Mouse (Mus musculus) midbrain, postnatal 0 days (tissue): ENCODE results near the gene Btla. TPM values are rescaled to one million over a fixed set of nuclear protein-coding genes. Genes with fewer than 3 reads are reported as not detected.

ENCODE experiments used
- ATAC-seq: fragments of 200-750 bp; cut with Nextera tagmentation; 2 replicates; pipeline ENCODE4 v1.8.0; 2017; ENCODE audit warnings: moderate number of reproducible peaks, mild to moderate bottlenecking, moderate TSS enrichment, moderate library complexity; ENCODE audit not compliant: low FRiP score
- DNase-seq: peaks from one replicate; pipeline ENCODE4 v3.0.0-alpha.2; 2015; ENCODE audit warnings: low spot score
- H3K27ac ChIP-seq: fragments of 300-500 bp; sonication (generic); 2 replicates; pipeline ENCODE4 v1.5.1; 2014; ENCODE audit warnings: low read depth, mild to moderate bottlenecking, low read length, mixed read lengths
- H3K27me3 ChIP-seq: fragments of 300-500 bp; sonication (generic); 2 replicates; pipeline ENCODE4 v1.6.1; 2014; ENCODE audit warnings: low read length, control low read depth, mixed read lengths; ENCODE audit not compliant: insufficient read depth
- H3K36me3 ChIP-seq: fragments of 300-500 bp; sonication (generic); 2 replicates; pipeline ENCODE4 v1.6.1; 2014; ENCODE audit warnings: low read length, control low read depth, mixed read lengths; ENCODE audit not compliant: insufficient read depth
- H3K4me1 ChIP-seq: fragments of 300-500 bp; sonication (generic); 2 replicates; pipeline ENCODE4 v1.6.1; 2014; ENCODE audit warnings: mild to moderate bottlenecking, control low read depth, antibody characterized with exemption, low read length, mixed read lengths; ENCODE audit not compliant: insufficient read depth
- H3K4me2 ChIP-seq: fragments of 300-500 bp; sonication (generic); 2 replicates; pipeline ENCODE4 v1.6.1; 2014; ENCODE audit warnings: low read depth, mild to moderate bottlenecking, low read length, mixed read lengths; ENCODE audit not compliant: poor library complexity, severe bottlenecking
- H3K4me3 ChIP-seq: fragments of 300-500 bp; sonication (generic); 2 replicates; pipeline ENCODE4 v1.5.1; 2014; ENCODE audit warnings: low read depth, mild to moderate bottlenecking, low read length, moderate library complexity
- H3K9ac ChIP-seq: fragments of 300-500 bp; sonication (generic); replicated peaks from 2 replicates; pipeline ENCODE4 v1.6.1; 2014; ENCODE audit warnings: mild to moderate bottlenecking, low read length, moderate library complexity, mixed read lengths; ENCODE audit not compliant: poor library complexity, severe bottlenecking
- H3K9me3 ChIP-seq: fragments of 300-500 bp; sonication (generic); 2 replicates; pipeline ENCODE4 v1.6.1; 2016; ENCODE audit warnings: low read length, control low read depth
- CTCF ChIP-seq: IDR thresholded peaks from 2 replicates; pipeline ENCODE4 v1.5.1; 2016; ENCODE audit warnings: antibody characterized with exemption, mild to moderate bottlenecking
- WGBS: fragments of 180-500 bp; shearing (Covaris S2); extraction: QIAGEN DNeasy Blood & Tissue Kit; methylation state at CpG from one replicate; pipeline ENCODE4 v1.1.7; 2014; 5-methylcytosine and 5-hydroxymethylcytosine counted together
- polyA plus RNA-seq: library from polyadenylated mRNA; unstranded; fragments of >200 nt; fragmentation: Nextera tagmentation; extraction: Ambion mirVana; gene quantifications from 2 replicates; pipeline ENCODE4 v1.2.1, GENCODE M21; 2015
- total RNA-seq: library from RNA; depleted of rRNA; stranded (reverse); fragments of >200 nt; gene quantifications from 2 replicates; pipeline ENCODE4 v1.2.3, GENCODE M21; 2014; rRNA removed

Gene Btla
- total and polyA plus RNA-seq, 2 experiments from 2014 or later, result 0.21 TPM; not detected in 1

GRCm38 (mm10) chr16:45262051-45262450 lies 37.9 kb downstream of the Btla start:
- Histone ChIP-seq H3K4me3 (no peak overlapping the region), H3K36me3 (no peaks in the 10 kb centered on the region), H3K4me2 (no peak overlapping the region), H3K4me1 (no peaks in the 10 kb centered on the region), H3K27ac (no peak overlapping the region), H3K27me3 (no peaks in the 10 kb centered on the region), H3K9ac (no peak overlapping the region), H3K9me3 (no peaks in the 10 kb centered on the region)
- no peak for TF ChIP-seq CTCF
- no peak for DNase-seq
- ATAC-seq, result no peak

GRCm38 (mm10) chr16:45269886-45270285 lies 45.8 kb downstream of the Btla start:
- H3K4me2 ChIP-seq, result no peak overlapping the region
- DNase-seq, result no peak
- 80% methylated on average over 2 of the region's 2 CpGs for WGBS
- no peaks in the 10 kb centered on the region for H3K27me3 ChIP-seq
- H3K27ac ChIP-seq, result no peak overlapping the region
- no peak overlapping the region for H3K9ac ChIP-seq
- no peaks in the 10 kb centered on the region for H3K36me3 ChIP-seq
- TF ChIP-seq CTCF, result no peak
- no peak for ATAC-seq
- no peak overlapping the region for H3K4me3 ChIP-seq
- no peaks in the 10 kb centered on the region for H3K4me1 ChIP-seq
- H3K9me3 ChIP-seq, result no peaks in the 10 kb centered on the region

DNA sequence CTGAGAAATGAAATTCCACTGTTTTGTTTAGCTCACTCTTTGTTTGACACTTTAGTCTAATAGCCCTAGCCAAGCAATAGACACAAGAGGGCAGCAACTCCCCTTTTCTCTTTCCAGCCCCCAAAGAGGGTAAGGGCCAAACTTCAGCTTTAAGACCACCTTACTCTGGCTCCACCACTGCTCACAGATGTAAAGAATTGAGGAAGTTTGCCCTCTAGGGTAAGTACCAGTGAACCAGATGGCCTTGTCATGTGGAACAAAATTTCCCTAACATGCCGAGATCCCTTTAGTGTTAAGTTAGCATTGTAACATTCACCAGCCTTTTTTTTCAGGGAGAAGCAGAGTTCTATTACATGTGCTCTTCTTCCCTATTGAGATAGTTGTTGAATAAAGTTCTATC lies 59.0 kb downstream of the Btla start:
- Histone ChIP-seq H3K4me1 (no peaks in the 10 kb centered on the region), H3K36me3 (no peaks in the 10 kb centered on the region), H3K4me2 (no peak overlapping the region), H3K4me3 (no peak overlapping the region), H3K9ac (no peak overlapping the region), H3K9me3 (no peaks in the 10 kb centered on the region), H3K27me3 (no peaks in the 10 kb centered on the region), H3K27ac (no peak overlapping the region)
- DNase-seq (no peak), ATAC-seq (no peak)
- peak; percentile 42 for TF ChIP-seq CTCF
- 80% methylated on average over 1 of the region's 1 CpGs for WGBS

DNA sequence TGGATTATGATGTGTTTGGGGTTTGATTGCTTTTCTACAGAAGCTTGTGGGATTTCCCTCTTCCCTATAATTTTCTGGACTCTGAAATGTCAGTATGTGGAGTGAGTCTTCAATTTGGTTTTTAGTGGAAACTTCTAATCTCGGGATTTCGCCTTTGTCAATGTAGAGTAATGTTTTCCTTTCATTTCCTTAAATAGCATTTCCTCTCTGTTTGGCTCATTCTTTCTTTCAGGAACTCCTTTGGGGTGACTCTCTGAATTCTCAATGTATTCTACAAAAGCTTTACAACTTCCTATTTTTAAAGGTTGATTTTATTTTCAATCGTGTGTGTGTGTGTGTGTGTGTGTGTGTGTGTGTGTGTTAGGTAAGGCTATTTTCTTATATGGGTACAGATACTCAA lies 73.7 kb downstream of the Btla start:
- WGBS, result 77% methylated on average over 3 of the region's 3 CpGs
- H3K27ac ChIP-seq, result no peak overlapping the region
- no peaks in the 10 kb centered on the region for H3K36me3 ChIP-seq
- ATAC-seq (no peak), DNase-seq (no peak)
- no peak overlapping the region for H3K9ac ChIP-seq
- H3K4me3 ChIP-seq, result no peak overlapping the region
- TF ChIP-seq CTCF, result no peak
- H3K9me3 ChIP-seq, result no peaks in the 10 kb centered on the region
- no peaks in the 10 kb centered on the region for H3K4me1 ChIP-seq
- no peaks in the 10 kb centered on the region for H3K27me3 ChIP-seq
- no peak overlapping the region for H3K4me2 ChIP-seq

Other genes starting within 250 kb of the Btla start
- 5.5 and 6.3 TPM in 2 replicates for gene Ccdc80, start 130.9 kb upstream of the Btla start, total RNA-seq
- gene Ccdc80, start 130.9 kb upstream of the Btla start, polyA plus RNA-seq, result 9.2 and 9.5 TPM in 2 replicates
- 31.4 and 35.0 TPM in 2 replicates for gene Slc35a5, start 65.6 kb upstream of the Btla start, total RNA-seq
- gene Slc35a5, start 65.6 kb upstream of the Btla start, polyA plus RNA-seq, result 30.3 and 34.2 TPM in 2 replicates
- gene Atg3, start 65.5 kb upstream of the Btla start, total RNA-seq, result 15.4 and 20.5 TPM in 2 replicates
- 45.2 and 46.3 TPM in 2 replicates for gene Atg3, start 65.5 kb upstream of the Btla start, polyA plus RNA-seq
- gene Cd200, start 184.7 kb downstream of the Btla start, total RNA-seq, result 272 and 340 TPM in 2 replicates
- gene Cd200, start 184.7 kb downstream of the Btla start, polyA plus RNA-seq, result 503 and 514 TPM in 2 replicates